Mouse (Mus musculus) ES-Bruce4 (cell line): ENCODE data around the gene Wdr25. TPM values are rescaled to one million over a fixed set of nuclear protein-coding genes. Genes with fewer than 3 reads are reported as not detected.

Source experiments
- H3K27ac ChIP-seq: 2 replicates; pipeline ENCODE4 v1.5.1; 2012; ENCODE audit warnings: low read length, inconsistent platforms; ENCODE audit not compliant: insufficient read depth
- H3K27me3 ChIP-seq: 2 replicates; pipeline ENCODE4 v1.6.1; 2012; ENCODE audit warnings: mild to moderate bottlenecking, low read length, inconsistent platforms; ENCODE audit not compliant: control insufficient read depth, poor library complexity, insufficient read depth, severe bottlenecking
- H3K36me3 ChIP-seq: 2 replicates; pipeline ENCODE4 v1.6.1; 2012; ENCODE audit warnings: inconsistent platforms, mild to moderate bottlenecking, low read length, moderate library complexity; ENCODE audit not compliant: control insufficient read depth, poor library complexity, insufficient read depth, severe bottlenecking
- H3K4me1 ChIP-seq: one replicate; pipeline ENCODE4 v1.8.1; 2011; ENCODE audit warnings: low read length; ENCODE audit not compliant: control insufficient read depth, insufficient read depth
- H3K4me3 ChIP-seq: 2 replicates; pipeline ENCODE4 v1.5.1; 2011; ENCODE audit warnings: low read depth, mild to moderate bottlenecking, low read length
- H3K9ac ChIP-seq: 2 replicates; pipeline ENCODE4 v1.6.1; 2012; ENCODE audit warnings: low read depth, mild to moderate bottlenecking, inconsistent platforms; ENCODE audit not compliant: poor library complexity, severe bottlenecking
- H3K9me3 ChIP-seq: replicated peaks from 2 replicates; pipeline ENCODE4 v1.6.1; 2012; ENCODE audit warnings: mild to moderate bottlenecking, low read length, inconsistent platforms; ENCODE audit not compliant: control insufficient read depth, poor library complexity, insufficient read depth, severe bottlenecking
- CTCF ChIP-seq: IDR thresholded peaks from one replicate; pipeline ENCODE4 v1.8.1; 2011; ENCODE audit warnings: low read depth, low read length
- EP300 ChIP-seq: IDR thresholded peaks from 2 replicates; pipeline ENCODE4 v1.6.1; 2011; ENCODE audit warnings: low read depth, low read length; ENCODE audit not compliant: insufficient read depth
- POLR2A ChIP-seq: IDR thresholded peaks from one replicate; pipeline ENCODE4 v1.8.1; 2011; ENCODE audit warnings: low read length; ENCODE audit not compliant: insufficient read depth
- polyA plus RNA-seq: library from polyadenylated mRNA; stranded (reverse); fragments of >200 nt; gene quantifications from 2 replicates; pipeline ENCODE4 v1.2.4, GENCODE M21; 2011; ENCODE audit warnings: low read depth; ENCODE audit not compliant: missing spikeins, insufficient read depth, insufficient read length

Wdr25 gene
- polyA plus RNA-seq, 1 experiment: 12.7 TPM

DNA sequence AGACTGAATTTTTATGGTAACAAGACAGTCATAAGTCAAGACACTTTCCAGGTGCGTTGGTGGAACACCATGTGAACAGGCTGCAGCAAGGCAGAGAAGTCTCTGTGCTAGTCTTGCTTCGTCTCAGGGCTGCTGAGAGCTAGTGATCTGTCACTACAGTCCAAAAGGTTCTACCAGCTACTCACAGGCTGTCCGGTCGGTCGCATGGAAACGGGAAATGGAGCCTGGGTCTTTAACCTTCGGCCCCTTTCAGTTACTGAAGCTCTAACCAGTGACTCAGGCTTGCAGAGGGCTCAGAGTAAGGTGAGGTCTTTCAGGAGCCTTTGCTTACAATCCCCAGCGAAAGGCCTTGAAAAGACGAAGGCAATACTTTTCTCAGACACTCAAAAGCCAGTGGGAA lies 78.0 kb downstream of the Wdr25 start:
- Histone ChIP-seq H3K27me3 (no peaks in the 10 kb centered on the region), H3K9ac (no peak overlapping the region), H3K36me3 (no peaks in the 10 kb centered on the region), H3K9me3 (no peaks in the 10 kb centered on the region), H3K4me3 (no peak overlapping the region), H3K4me1 (no peaks in the 10 kb centered on the region), H3K27ac (no peak overlapping the region)
- no peak for TF ChIP-seq CTCF

DNA sequence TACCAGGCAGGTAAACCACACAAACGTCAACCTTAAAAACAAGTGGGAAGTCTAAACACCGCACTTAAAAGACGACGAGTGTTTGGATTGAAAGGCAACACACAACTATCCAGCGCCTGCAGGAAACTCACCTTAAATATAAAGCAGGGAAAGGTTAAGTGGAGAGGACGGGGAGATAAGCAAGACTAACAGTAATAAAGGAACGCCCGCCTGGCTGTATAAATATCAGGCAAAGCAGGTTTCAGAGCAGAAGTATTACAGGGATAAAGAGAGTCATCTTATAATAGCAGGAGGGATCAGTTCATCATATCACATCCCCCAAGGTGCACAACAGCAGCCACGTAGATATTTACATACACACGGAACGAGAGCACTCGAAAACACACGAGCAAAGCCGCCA lies 78.8 kb downstream of the Wdr25 start:
- TF ChIP-seq POLR2A (no peak), CTCF (no peak), EP300 (no peak)
- Histone ChIP-seq H3K4me1 (no peaks in the 10 kb centered on the region), H3K4me3 (no peak overlapping the region), H3K9ac (no peak overlapping the region), H3K27ac (no peak overlapping the region), H3K9me3 (no peaks in the 10 kb centered on the region), H3K36me3 (no peaks in the 10 kb centered on the region), H3K27me3 (no peaks in the 10 kb centered on the region)

DNA sequence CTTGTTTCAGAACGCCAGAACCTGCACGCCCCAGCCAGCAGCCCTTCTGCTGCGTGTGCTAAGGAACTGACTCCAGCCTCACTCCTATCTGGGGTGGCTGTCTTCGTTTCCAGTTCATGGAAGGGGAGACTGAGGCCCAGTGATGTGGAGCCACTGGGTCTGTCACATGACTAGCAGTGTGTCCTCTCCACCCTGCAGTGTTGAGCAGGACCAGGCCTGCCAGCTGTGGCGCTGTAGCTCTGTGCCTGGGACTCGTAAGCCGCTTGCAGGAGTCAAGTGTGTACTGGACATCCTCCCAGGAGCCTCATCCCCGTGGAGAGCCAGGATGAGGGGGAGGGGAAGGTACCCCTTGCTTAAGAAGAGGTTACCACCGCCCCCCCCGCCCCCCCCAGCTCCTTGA lies 86.5 kb downstream of the Wdr25 start:
- Histone ChIP-seq H3K27ac (no peak overlapping the region), H3K4me3 (no peak overlapping the region), H3K4me1 (no peaks in the 10 kb centered on the region), H3K36me3 (no peaks in the 10 kb centered on the region), H3K27me3 (no peaks in the 10 kb centered on the region), H3K9me3 (no peaks in the 10 kb centered on the region), H3K9ac (no peak overlapping the region)
- TF ChIP-seq EP300 (0 out of 2 replicates have a peak, but pooled peaks have one; percentile 16), POLR2A (no peak), CTCF (peak; percentile 61)

DNA sequence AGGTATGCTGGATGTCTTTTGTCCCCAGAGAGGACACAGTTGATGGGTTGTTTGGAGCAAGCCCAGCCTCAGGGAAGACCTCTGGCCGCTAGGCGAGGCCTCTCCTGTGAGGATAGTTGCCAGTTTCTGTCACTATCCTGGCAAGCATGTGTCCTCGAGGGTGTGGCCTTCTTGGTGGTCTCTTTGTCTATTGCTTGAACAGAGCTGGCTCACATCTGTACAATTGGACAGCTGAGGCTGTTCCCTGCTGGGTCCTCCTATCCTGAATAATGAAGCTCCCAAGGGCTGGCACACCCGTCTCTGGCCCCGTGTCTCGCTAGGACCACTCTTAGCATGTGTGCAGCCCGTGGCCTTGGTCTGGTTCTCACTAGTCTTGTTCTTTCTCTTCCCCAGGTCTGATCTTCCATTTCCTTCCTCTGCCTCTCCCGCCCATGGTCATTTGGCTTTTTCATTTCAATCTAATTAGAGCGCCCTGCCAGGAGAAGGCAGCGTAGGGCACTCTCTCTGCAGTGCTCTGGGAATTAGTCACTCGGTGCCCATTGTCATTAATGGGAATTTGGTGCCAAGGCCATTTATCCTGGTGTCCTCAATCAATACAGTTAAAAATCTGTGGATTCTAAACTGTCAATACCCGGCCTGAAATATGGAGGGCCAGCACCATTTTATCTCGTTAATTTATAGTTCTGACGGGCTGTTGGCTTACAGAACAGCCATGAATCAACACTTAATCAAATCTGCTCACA lies 88.7 kb downstream of the Wdr25 start:
- Histone ChIP-seq H3K9ac (no peak overlapping the region), H3K36me3 (no peaks in the 10 kb centered on the region), H3K9me3 (no peaks in the 10 kb centered on the region), H3K4me3 (no peak overlapping the region), H3K27ac (no peak overlapping the region), H3K4me1 (no peaks in the 10 kb centered on the region), H3K27me3 (no peaks in the 10 kb centered on the region)
- TF ChIP-seq POLR2A: no peak
- TF ChIP-seq EP300: no peak
- no peak for TF ChIP-seq CTCF

DNA sequence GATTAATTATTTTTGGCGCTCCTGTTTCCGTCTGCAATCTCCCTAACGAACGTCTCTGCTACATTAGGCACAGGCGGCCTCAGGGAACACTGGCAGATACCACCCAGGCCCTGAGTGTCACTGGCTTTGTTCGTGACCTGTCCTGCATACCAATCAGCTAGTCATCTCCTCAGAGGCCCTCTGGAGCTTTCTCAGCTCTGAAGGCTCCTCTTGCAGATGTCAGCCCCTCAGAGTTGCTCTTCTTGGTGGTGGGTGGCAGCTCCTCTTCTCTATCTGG lies 89.2 kb downstream of the Wdr25 start:
- TF ChIP-seq CTCF (no peak), POLR2A (no peak), EP300 (no peak)
- no peaks in the 10 kb centered on the region for H3K4me1 ChIP-seq
- no peaks in the 10 kb centered on the region for H3K9me3 ChIP-seq
- H3K27me3 ChIP-seq: no peaks in the 10 kb centered on the region
- no peak overlapping the region for H3K27ac ChIP-seq
- H3K36me3 ChIP-seq: no peaks in the 10 kb centered on the region
- H3K4me3 ChIP-seq: no peak overlapping the region
- H3K9ac ChIP-seq: no peak overlapping the region

DNA sequence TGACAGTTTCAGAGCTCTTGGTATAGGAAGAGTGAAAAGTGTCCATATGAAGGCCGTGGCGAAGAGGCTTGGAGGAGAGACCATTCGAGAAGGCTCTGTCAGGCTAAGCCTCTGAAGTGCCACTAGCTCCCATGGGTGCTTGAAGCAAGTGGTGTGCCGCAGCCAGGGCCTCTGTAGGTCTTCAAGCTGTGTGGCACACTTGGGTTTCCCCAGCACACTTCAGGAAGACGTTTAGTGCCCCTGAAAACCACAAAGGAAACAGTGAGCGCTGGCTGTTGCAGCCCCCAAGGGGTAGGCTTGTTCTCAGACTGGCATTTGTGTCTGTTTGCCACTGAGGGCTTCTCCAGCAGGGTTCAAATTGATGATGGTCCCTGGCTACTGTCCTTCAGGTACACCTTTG lies 90.1 kb downstream of the Wdr25 start:
- Histone ChIP-seq H3K9ac (no peak overlapping the region), H3K4me3 (no peak overlapping the region), H3K27ac (no peak overlapping the region), H3K9me3 (no peaks in the 10 kb centered on the region), H3K36me3 (no peaks in the 10 kb centered on the region), H3K27me3 (no peaks in the 10 kb centered on the region), H3K4me1 (no peaks in the 10 kb centered on the region)
- TF ChIP-seq CTCF (no peak), POLR2A (no peak), EP300 (no peak)
